Mouse (Mus musculus) left cerebral cortex, postnatal 10 days (tissue): ENCODE measurements around the gene Rgs19. TPM values are rescaled to one million over a fixed set of nuclear protein-coding genes. Genes with fewer than 3 reads are reported as not detected.

Source experiments
- total RNA-seq, 2 experiments: library from RNA; stranded (reverse); gene quantifications; 2 replicates each; pipeline ENCODE4 v1.2.3; 2021

Gene Rgs19
- total RNA-seq, 2 experiments from 2014 or later: 48.8 to 57.2 TPM

Other genes with a start within 250 kb of the Rgs19 start
- 10 to 100 TPM; 17.1 to 19.9 TPM for gene Zbtb46, start 234.6 kb downstream of the Rgs19 start, total RNA-seq
- not detected for gene Abhd16b, start 200.8 kb downstream of the Rgs19 start, total RNA-seq
- 10 to 100 TPM; 75.5 to 77.2 TPM for gene Tpd52l2, start 196.8 kb downstream of the Rgs19 start, total RNA-seq
- 100 to 1,000 TPM; 320 to 333 TPM for gene Dnajc5, start 173.5 kb downstream of the Rgs19 start, total RNA-seq
- 10 to 100 TPM; 34.7 to 53.6 TPM for gene Uckl1, start 109.1 kb downstream of the Rgs19 start, total RNA-seq
- gene Prpf6, start 102.1 kb downstream of the Rgs19 start, total RNA-seq: 10 to 100 TPM; 44.9 to 48.8 TPM
- 100 to 1,000 TPM; 139 to 152 TPM for gene Zfp512b, start 101.2 kb downstream of the Rgs19 start, total RNA-seq
- 10 to 100 TPM; 27.1 to 28.8 TPM for gene Samd10, start 94.8 kb downstream of the Rgs19 start, total RNA-seq
- gene Gm29797, start 36.9 kb downstream of the Rgs19 start, total RNA-seq: under 1 TPM in 1 of 2 experiments, not detected in 1; 0.67 TPM
- 10 to 100 TPM; 13.9 to 14.7 TPM for gene Sox18, start 22.3 kb downstream of the Rgs19 start, total RNA-seq
- 10 to 100 TPM; 57.3 to 62.7 TPM for gene Tcea2, start 13.7 kb downstream of the Rgs19 start, total RNA-seq
- gene Lkaaear1, start 4.5 kb upstream of the Rgs19 start, total RNA-seq: not detected
- gene Oprl1, start 21.0 kb upstream of the Rgs19 start, total RNA-seq: 10 to 100 TPM; 75.4 to 82.2 TPM
- 10 to 100 TPM; 24.3 to 27.7 TPM for gene Myt1, start 69.4 kb upstream of the Rgs19 start, total RNA-seq
- 10 to 100 TPM; 51.8 to 62.1 TPM for gene Pcmtd2, start 143.9 kb upstream of the Rgs19 start, total RNA-seq
- gene Polr3k, start 170.4 kb upstream of the Rgs19 start, total RNA-seq: 10 to 100 TPM; 32.7 to 39.4 TPM